Mouse (Mus musculus): ENCODE results near the gene Zfp710. TPM values are rescaled to one million over a fixed set of nuclear protein-coding genes. Genes with fewer than 3 reads are reported as not detected.
"Not testable (repeated sequence)": the region's sequence is repeated elsewhere in the genome, so short reads cannot be mapped to it uniquely, and the experiment has no call there.

The Zfp710 gene
- 5.3 TPM for polyA plus RNA-seq (2012; fragmentation: generic; extraction: Trizol)

- no peaks in the 10 kb centered on the region for H3K27me3 ChIP-seq (ENCODE audit: control insufficient read depth, insufficient read depth, insufficient read length)
- peak within 1 kb of the TSS; percentile 93 for H3ac ChIP-seq (ENCODE audit: control insufficient read depth, insufficient read length)
- no peaks in the 10 kb centered on the region for H3K36me3 ChIP-seq (ENCODE audit: control insufficient read depth, insufficient read depth)
- H3K4me3 ChIP-seq = peak within 1 kb of the TSS; percentile 59
- TF ChIP-seq SRF (IDR thresholded peaks at IDR 0.05; ENCODE audit: control insufficient read depth, insufficient read length, low read depth) (no peak), MYOG (IDR thresholded peaks at IDR 0.05; ENCODE audit: control insufficient read depth in 1 of 3, insufficient read depth in 1 of 3, insufficient read length in 2 of 3, low read depth in 2 of 3) (peak in 1 of 3 experiments; percentile 30), E2F4 (IDR thresholded peaks at IDR 0.05; ENCODE audit: insufficient read depth) (no peak), MYOD1 (IDR thresholded peaks at IDR 0.05; ENCODE audit: control insufficient read depth in 1 of 3, insufficient read length in 2 of 3, low read depth in 2 of 3) (peak in 1 of 3 experiments; percentile 18), POLR2AphosphoS2 (IDR thresholded peaks at IDR 0.05; ENCODE audit: insufficient read length, low read depth) (peak; percentile 79), POLR2A (IDR thresholded peaks at IDR 0.05; ENCODE audit: insufficient read length, low read depth) (peak; percentile 84)
- H3K79me2 ChIP-seq (ENCODE audit: control insufficient read depth, insufficient read depth) = peaks cover 18% of the 10 kb centered on the region
- peak within 1 kb of the TSS; percentile 90 for H3K4me2 ChIP-seq (ENCODE audit: low read depth)
These were observed at the start of gene Zfp710 for GRCm38 (mm10) chr7:80024521-80025390. TSS of gene Zfp710 (plus strand) at chr7:80024814.

GRCm38 (mm10) chr7:79975316-79975715 is 49.3 kb upstream of the Zfp710 start:
- no peaks in the 10 kb centered on the region for H3K36me3 ChIP-seq (ENCODE audit: control insufficient read depth, insufficient read depth)
- no peak overlapping the region for H3K4me2 ChIP-seq (ENCODE audit: low read depth)
- TF ChIP-seq POLR2AphosphoS2 (IDR thresholded peaks at IDR 0.05; ENCODE audit: insufficient read length, low read depth) = no peak
- TF ChIP-seq POLR2A (IDR thresholded peaks at IDR 0.05; ENCODE audit: insufficient read length, low read depth) = no peak
- TF ChIP-seq E2F4 (IDR thresholded peaks at IDR 0.05; ENCODE audit: insufficient read depth) = no peak
- no peak for TF ChIP-seq REST (IDR thresholded peaks at IDR 0.05; ENCODE audit: insufficient read depth, insufficient read length)
- no peak for TF ChIP-seq CEBPB (IDR thresholded peaks at IDR 0.05; ENCODE audit: insufficient read depth, poor library complexity, severe bottlenecking)
- TF ChIP-seq TCF12 (IDR thresholded peaks at IDR 0.05; ENCODE audit: insufficient read depth, poor library complexity, severe bottlenecking) = no peak
- TF ChIP-seq TCF3 (IDR thresholded peaks at IDR 0.05; ENCODE audit: insufficient read length, low read depth) = no peak
- TF ChIP-seq MYOD1 (IDR thresholded peaks at IDR 0.05; ENCODE audit: control insufficient read depth in 1 of 3, insufficient read length in 2 of 3, low read depth in 2 of 3) = no peak
- no peak for TF ChIP-seq USF1 (IDR thresholded peaks at IDR 0.05; ENCODE audit: low read depth)
- no peak overlapping the region for H3ac ChIP-seq (ENCODE audit: control insufficient read depth, insufficient read length)
- H3K27me3 ChIP-seq (ENCODE audit: control insufficient read depth, insufficient read depth, insufficient read length) = peaks cover 6% of the 10 kb centered on the region
- H3K79me2 ChIP-seq (ENCODE audit: control insufficient read depth, insufficient read depth) = no peaks in the 10 kb centered on the region
- no peak overlapping the region for H3K4me3 ChIP-seq

- TF ChIP-seq MYOG (IDR thresholded peaks at IDR 0.05; ENCODE audit: control insufficient read depth in 1 of 3, insufficient read depth in 1 of 3, insufficient read length in 2 of 3, low read depth in 2 of 3) (peak; percentile 42 to 87 (median 83)), MYOD1 (IDR thresholded peaks at IDR 0.05; ENCODE audit: control insufficient read depth in 1 of 3, insufficient read length in 2 of 3, low read depth in 2 of 3) (peak in 2 of 3 experiments; percentile 73 to 90), TCF3 (IDR thresholded peaks at IDR 0.05; ENCODE audit: insufficient read length, low read depth) (peak; percentile 59), CEBPB (IDR thresholded peaks at IDR 0.05; ENCODE audit: insufficient read depth, poor library complexity, severe bottlenecking) (no peak)
- no peaks in the 10 kb centered on the region for H3K27me3 ChIP-seq (ENCODE audit: control insufficient read depth, insufficient read depth, insufficient read length)
These were observed 37.9 kb upstream of the Zfp710 start for GRCm38 (mm10) chr7:79986717-79987116.

GRCm38 (mm10) chr7:79987745-79988144 is 36.9 kb upstream of the Zfp710 start:
- H3K27me3 ChIP-seq (ENCODE audit: control insufficient read depth, insufficient read depth, insufficient read length) = no peaks in the 10 kb centered on the region
- no peaks in the 10 kb centered on the region for H3K79me2 ChIP-seq (ENCODE audit: control insufficient read depth, insufficient read depth)
- no peaks in the 10 kb centered on the region for H3K36me3 ChIP-seq (ENCODE audit: control insufficient read depth, insufficient read depth)

More at GRCm38 (mm10) chr7:79986717-79987116, 37.9 kb upstream of the Zfp710 start:
- Histone ChIP-seq H3K79me2 (ENCODE audit: control insufficient read depth, insufficient read depth) (no peaks in the 10 kb centered on the region), H3K4me2 (ENCODE audit: low read depth) (no peak overlapping the region), H3K36me3 (ENCODE audit: control insufficient read depth, insufficient read depth) (no peaks in the 10 kb centered on the region), H3K4me3 (no peak overlapping the region), H3ac (ENCODE audit: control insufficient read depth, insufficient read length) (no peak overlapping the region)

GRCm38 (mm10) chr7:79988466-79988865 is 36.1 kb upstream of the Zfp710 start:
- not testable (repeated sequence) for H3K79me2 ChIP-seq (ENCODE audit: control insufficient read depth, insufficient read depth); H3ac ChIP-seq (ENCODE audit: control insufficient read depth, insufficient read length); H3K36me3 ChIP-seq (ENCODE audit: control insufficient read depth, insufficient read depth); H3K4me3 ChIP-seq; H3K27me3 ChIP-seq (ENCODE audit: control insufficient read depth, insufficient read depth, insufficient read length)
- H3K4me2 ChIP-seq (ENCODE audit: low read depth) = peak overlapping the region; percentile 12

More at GRCm38 (mm10) chr7:79987745-79988144, 36.9 kb upstream of the Zfp710 start:
- H3K4me3 ChIP-seq = no peak overlapping the region
- no peak overlapping the region for H3K4me2 ChIP-seq (ENCODE audit: low read depth)
- H3ac ChIP-seq (ENCODE audit: control insufficient read depth, insufficient read length) = no peak overlapping the region
- no peak for TF ChIP-seq POLR2A (IDR thresholded peaks at IDR 0.05; ENCODE audit: insufficient read length, low read depth)

- Histone ChIP-seq H3K79me2 (ENCODE audit: control insufficient read depth, insufficient read depth) (no peaks in the 10 kb centered on the region), H3K4me3 (no peak overlapping the region), H3ac (ENCODE audit: control insufficient read depth, insufficient read length) (no peak overlapping the region), H3K4me2 (ENCODE audit: low read depth) (no peak overlapping the region), H3K36me3 (ENCODE audit: control insufficient read depth, insufficient read depth) (no peaks in the 10 kb centered on the region), H3K27me3 (ENCODE audit: control insufficient read depth, insufficient read depth, insufficient read length) (no peaks in the 10 kb centered on the region)
- TF ChIP-seq MAX (IDR thresholded peaks at IDR 0.05; ENCODE audit: low read depth) (no peak), MYOD1 (IDR thresholded peaks at IDR 0.05; ENCODE audit: control insufficient read depth in 1 of 3, insufficient read length in 2 of 3, low read depth in 2 of 3) (no peak), SRF (IDR thresholded peaks at IDR 0.05; ENCODE audit: control insufficient read depth, insufficient read length, low read depth) (no peak), MYOG (IDR thresholded peaks at IDR 0.05; ENCODE audit: control insufficient read depth in 1 of 3, insufficient read depth in 1 of 3, insufficient read length in 2 of 3, low read depth in 2 of 3) (no peak), REST (IDR thresholded peaks at IDR 0.05; ENCODE audit: insufficient read depth, insufficient read length) (no peak), USF1 (IDR thresholded peaks at IDR 0.05; ENCODE audit: low read depth) (no peak), CEBPB (IDR thresholded peaks at IDR 0.05; ENCODE audit: insufficient read depth, poor library complexity, severe bottlenecking) (no peak), POLR2A (IDR thresholded peaks at IDR 0.05; ENCODE audit: insufficient read length, low read depth) (no peak), TCF3 (IDR thresholded peaks at IDR 0.05; ENCODE audit: insufficient read length, low read depth) (no peak), TCF12 (IDR thresholded peaks at IDR 0.05; ENCODE audit: insufficient read depth, poor library complexity, severe bottlenecking) (no peak), E2F4 (IDR thresholded peaks at IDR 0.05; ENCODE audit: insufficient read depth) (no peak)
These were observed 30.1 kb upstream of the Zfp710 start for GRCm38 (mm10) chr7:79994476-79994875.

Data from myocyte (in vitro differentiated cells).